Mouse (Mus musculus) bone marrow macrophage, adult 2 months (primary cell): Measurements from ENCODE around the gene Ran. TPM values are rescaled to one million over a fixed set of nuclear protein-coding genes. Genes with fewer than 3 reads are reported as not detected.
A peak's percentile ranks its signal among the peaks of the same experiment; 100 is the strongest.
"Not testable (repeated sequence)": the region's sequence is repeated elsewhere in the genome, so short reads cannot be mapped to it uniquely, and the experiment has no call there.

ENCODE experiments used
- H3K27ac ChIP-seq: 2 replicates; pipeline ENCODE4 v1.5.1; 2012; ENCODE audit warnings: low read depth, low read length; ENCODE audit not compliant: insufficient read depth
- H3K4me1 ChIP-seq: 2 replicates; pipeline ENCODE4 v1.6.1; 2012; ENCODE audit warnings: low read length; ENCODE audit not compliant: control insufficient read depth, insufficient read depth
- H3K4me3 ChIP-seq: 2 replicates; pipeline ENCODE4 v1.5.1; 2012; ENCODE audit warnings: mild to moderate bottlenecking, low read length, moderate library complexity; ENCODE audit not compliant: insufficient read depth
- CTCF ChIP-seq: IDR thresholded peaks from 2 replicates; pipeline ENCODE4 v1.5.1; 2012; ENCODE audit warnings: low read depth, mild to moderate bottlenecking, low read length, moderate library complexity
- POLR2A ChIP-seq: IDR thresholded peaks from 2 replicates; pipeline ENCODE4 v1.6.1; 2012; ENCODE audit warnings: mild to moderate bottlenecking, low read depth, low read length, borderline replicate concordance
- polyA plus RNA-seq: library from polyadenylated mRNA; stranded (reverse); fragments of >200 nt; gene quantifications from 2 replicates; pipeline ENCODE4 v1.2.4, GENCODE M21; 2012; ENCODE audit not compliant: missing spikeins, insufficient read depth, insufficient read length

The Ran gene
- polyA plus RNA-seq = 94.1 and 102 TPM in 2 replicates

- Histone ChIP-seq H3K27ac (peak within 1 kb of the TSS; percentile 95), H3K4me3 (peak within 1 kb of the TSS; percentile 78), H3K4me1 (peaks cover 3% of the 10 kb centered on the region; the same call in 1 of the 2 replicates)
- TF ChIP-seq CTCF (no peak), POLR2A (no peak)
Observed at GRCm38 (mm10) chr5:129019497-129020299, at the start of gene Ran. TSS of gene Ran (plus strand) at chr5:129020069.

GRCm38 (mm10) chr5:128970878-128971277 is 49.0 kb upstream of the Ran start:
- Histone ChIP-seq H3K4me1 (no peaks in the 10 kb centered on the region), H3K27ac (no peak overlapping the region), H3K4me3 (no peak overlapping the region)
- TF ChIP-seq CTCF (no peak), POLR2A (no peak)

GRCm38 (mm10) chr5:128971298-128971697 is 48.6 kb upstream of the Ran start:
- Histone ChIP-seq H3K4me3 (no peak overlapping the region), H3K27ac (no peak overlapping the region), H3K4me1 (no peaks in the 10 kb centered on the region)
- TF ChIP-seq POLR2A (no peak), CTCF (peak; percentile 37)

- H3K4me3 ChIP-seq = no peak overlapping the region
Observed at GRCm38 (mm10) chr5:128976266-128976665, 43.6 kb upstream of the Ran start.

GRCm38 (mm10) chr5:128977466-128977865 is 42.4 kb upstream of the Ran start:
- not testable (repeated sequence) for H3K4me1 ChIP-seq, H3K4me3 ChIP-seq

More at GRCm38 (mm10) chr5:128976266-128976665, 43.6 kb upstream of the Ran start:
- TF ChIP-seq CTCF (peak; percentile 22; the same call in 1 of the 2 replicates), POLR2A (no peak)
- Histone ChIP-seq H3K27ac (no peak overlapping the region), H3K4me1 (no peaks in the 10 kb centered on the region)

GRCm38 (mm10) chr5:128978957-128979356 is 40.9 kb upstream of the Ran start:
- TF ChIP-seq POLR2A (no peak), CTCF (no peak)
- Histone ChIP-seq H3K4me3 (no peak overlapping the region), H3K4me1 (no peaks in the 10 kb centered on the region), H3K27ac (no peak overlapping the region)

More at GRCm38 (mm10) chr5:128977466-128977865, 42.4 kb upstream of the Ran start:
- not testable (repeated sequence) for H3K27ac ChIP-seq

- H3K27ac ChIP-seq = no peak overlapping the region
- H3K4me1 ChIP-seq = no peaks in the 10 kb centered on the region
- no peak overlapping the region for H3K4me3 ChIP-seq
- TF ChIP-seq CTCF = no peak
- TF ChIP-seq POLR2A = no peak
Observed at GRCm38 (mm10) chr5:128980857-128981256, 39.0 kb upstream of the Ran start.

- TF ChIP-seq CTCF (peak; percentile 53), POLR2A (no peak)
- Histone ChIP-seq H3K27ac (no peak overlapping the region), H3K4me1 (no peaks in the 10 kb centered on the region), H3K4me3 (no peak overlapping the region)
Observed at GRCm38 (mm10) chr5:128981607-128982006, 38.3 kb upstream of the Ran start.

- no peak for TF ChIP-seq POLR2A
- TF ChIP-seq CTCF = no peak
- no peak overlapping the region for H3K4me3 ChIP-seq
Observed at GRCm38 (mm10) chr5:128984536-128984935, 35.3 kb upstream of the Ran start.

GRCm38 (mm10) chr5:128985946-128986345 is 33.9 kb upstream of the Ran start:
- no peak for TF ChIP-seq CTCF
- TF ChIP-seq POLR2A = no peak
- Histone ChIP-seq H3K27ac (no peak overlapping the region), H3K4me1 (no peaks in the 10 kb centered on the region), H3K4me3 (no peak overlapping the region)

More at GRCm38 (mm10) chr5:128984536-128984935, 35.3 kb upstream of the Ran start:
- no peaks in the 10 kb centered on the region for H3K4me1 ChIP-seq
- no peak overlapping the region for H3K27ac ChIP-seq
